Mouse (Mus musculus): Measurements from ENCODE around the gene Mib2. TPM values are rescaled to one million over a fixed set of nuclear protein-coding genes. Genes with fewer than 3 reads are reported as not detected.

The Mib2 gene
- 19.6 and 21.0 TPM in 2 replicates for polyA plus RNA-seq (2015; fragmentation: Nextera tagmentation; extraction: Ambion mirVana)

- H3K36me3 ChIP-seq (ENCODE audit: insufficient read depth, low read length) = 0 out of 2 replicates have a peak, but pooled peaks cover 3% of the 10 kb centered on the region
These were observed at the start of gene Mib2 for GRCm38 (mm10) chr4:155668689-155669597. Gene Mib2, minus strand, starts transcription at chr4:155669198.

DNA sequence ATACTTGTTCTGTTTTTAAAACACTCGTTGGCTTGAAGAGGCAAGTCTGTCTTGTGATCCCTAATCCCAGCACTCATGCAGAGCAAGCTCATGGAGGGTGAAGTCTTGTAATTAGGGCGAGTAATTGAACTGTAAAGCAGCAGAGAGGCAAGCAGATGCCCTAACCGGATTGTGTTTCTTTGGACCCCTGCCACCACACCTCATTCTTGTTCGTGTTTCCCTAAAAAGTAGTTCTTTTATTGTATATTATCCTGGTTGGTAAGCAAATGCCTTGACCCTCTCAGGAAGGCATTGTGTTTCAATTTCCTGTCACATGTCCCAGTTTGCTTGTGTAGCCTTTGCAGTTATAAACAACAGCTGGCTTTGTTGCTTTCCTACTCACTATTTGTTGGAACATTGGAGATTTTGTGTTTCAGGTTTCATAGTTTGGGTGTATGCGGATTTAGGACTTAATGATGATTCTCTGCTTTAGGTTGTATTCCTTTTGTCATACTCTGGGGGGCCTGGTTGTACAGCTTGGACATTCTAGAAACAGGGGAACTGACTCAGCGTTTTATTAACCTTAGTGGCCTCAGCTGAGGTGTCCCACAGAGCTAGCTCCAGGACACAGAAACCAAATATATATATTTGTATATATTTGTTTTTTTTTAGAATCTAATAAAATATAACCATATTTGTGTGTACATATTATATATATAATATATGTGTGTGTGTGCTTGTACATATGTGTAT lies 41.7 kb upstream of the Mib2 start:
- peaks cover 5% of the 10 kb centered on the region for H3K36me3 ChIP-seq (ENCODE audit: insufficient read depth, low read length)
- H3K27me3 ChIP-seq (ENCODE audit: insufficient read depth, low read length) = no peaks in the 10 kb centered on the region
- H3K9ac ChIP-seq (ENCODE audit: low read depth, low read length) = no peak overlapping the region
- no peak for TF ChIP-seq CTCF (IDR thresholded peaks at IDR 0.05; ENCODE audit: low read depth)
- 0 out of 2 replicates have a peak, but pooled peaks cover 5% of the 10 kb centered on the region for H3K4me1 ChIP-seq (replicated peaks; ENCODE audit: insufficient read depth, low read length)
- no peak overlapping the region for H3K4me2 ChIP-seq (ENCODE audit: low read length)
- no peak overlapping the region for H3K4me3 ChIP-seq (replicated peaks; ENCODE audit: low read depth, low read length)
- peak overlapping the region; percentile 52 for H3K27ac ChIP-seq
- H3K9me3 ChIP-seq (replicated peaks; ENCODE audit: low read length) = no peaks in the 10 kb centered on the region
- 44% methylated on average over 6 of the region's 6 CpGs for WGBS
- DNase-seq (ENCODE audit: low spot score) (peak; percentile 51), ATAC-seq (replicated peaks; ENCODE audit: low FRiP score, low read depth) (no peak)

More at GRCm38 (mm10) chr4:155668689-155669597, at the start of gene Mib2:
- Histone ChIP-seq H3K9me3 (replicated peaks; ENCODE audit: low read length) (no peaks in the 10 kb centered on the region), H3K4me2 (ENCODE audit: low read length) (peak within 1 kb of the TSS; percentile 82), H3K4me1 (replicated peaks; ENCODE audit: insufficient read depth, low read length) (peaks cover 5% of the 10 kb centered on the region), H3K27ac (peak within 1 kb of the TSS; percentile 77), H3K4me3 (replicated peaks; ENCODE audit: low read depth, low read length) (peak within 1 kb of the TSS; percentile 95), H3K27me3 (ENCODE audit: insufficient read depth, low read length) (no peaks in the 10 kb centered on the region), H3K9ac (ENCODE audit: low read depth, low read length) (peak within 1 kb of the TSS; percentile 87)
- peak; percentile 97 for ATAC-seq (replicated peaks; ENCODE audit: low FRiP score, low read depth)
- under 1% methylated on average over 70 of the region's 73 CpGs for WGBS
- DNase-seq (ENCODE audit: low spot score) = peak; percentile 99
- TF ChIP-seq CTCF (IDR thresholded peaks at IDR 0.05; ENCODE audit: low read depth) = no peak; the same call in 1 of the 2 replicates

DNA sequence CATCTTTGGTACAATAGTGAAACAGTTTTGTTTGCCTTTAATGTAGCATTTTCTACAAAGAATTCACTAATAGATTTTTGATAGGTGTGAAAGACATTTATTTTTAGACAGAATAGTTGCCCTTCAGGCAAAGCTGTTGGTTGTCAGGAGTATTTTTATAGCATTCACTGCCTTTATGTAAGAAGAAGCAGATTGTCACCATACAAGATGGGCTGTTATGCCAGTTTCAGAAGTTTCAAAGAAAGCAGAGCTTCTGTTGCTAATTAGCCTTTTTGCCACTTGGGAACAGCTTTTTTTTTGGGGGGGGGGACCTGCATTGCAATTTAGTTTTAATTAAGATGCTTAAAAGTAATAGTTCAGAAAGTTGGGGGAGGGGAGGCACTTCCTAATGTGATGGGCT lies 40.0 kb upstream of the Mib2 start:
- 0 out of 2 replicates have a peak overlapping the region, but pooled peaks have one; percentile 13 for H3K27ac ChIP-seq
- H3K9ac ChIP-seq (ENCODE audit: low read depth, low read length) = no peak overlapping the region
- no peaks in the 10 kb centered on the region for H3K9me3 ChIP-seq (replicated peaks; ENCODE audit: low read length)
- no peak overlapping the region for H3K4me3 ChIP-seq (replicated peaks; ENCODE audit: low read depth, low read length)
- H3K4me2 ChIP-seq (ENCODE audit: low read length) = no peak overlapping the region
- H3K36me3 ChIP-seq (ENCODE audit: insufficient read depth, low read length) = no peaks in the 10 kb centered on the region
- DNase-seq (ENCODE audit: low spot score) = no peak
- 0 out of 2 replicates have a peak, but pooled peaks cover 5% of the 10 kb centered on the region for H3K4me1 ChIP-seq (replicated peaks; ENCODE audit: insufficient read depth, low read length)
- no peaks in the 10 kb centered on the region for H3K27me3 ChIP-seq (ENCODE audit: insufficient read depth, low read length)
- no peak for ATAC-seq (replicated peaks; ENCODE audit: low FRiP score, low read depth)
- no peak for TF ChIP-seq CTCF (IDR thresholded peaks at IDR 0.05; ENCODE audit: low read depth)

- Histone ChIP-seq H3K4me2 (ENCODE audit: low read length) (no peak overlapping the region), H3K9ac (ENCODE audit: low read depth, low read length) (no peak overlapping the region), H3K4me3 (replicated peaks; ENCODE audit: low read depth, low read length) (no peak overlapping the region), H3K27me3 (ENCODE audit: insufficient read depth, low read length) (no peaks in the 10 kb centered on the region), H3K4me1 (replicated peaks; ENCODE audit: insufficient read depth, low read length) (0 out of 2 replicates have a peak, but pooled peaks cover 5% of the 10 kb centered on the region), H3K27ac (0 out of 2 replicates have a peak overlapping the region, but pooled peaks have one; percentile 13), H3K9me3 (replicated peaks; ENCODE audit: low read length) (no peaks in the 10 kb centered on the region), H3K36me3 (ENCODE audit: insufficient read depth, low read length) (no peaks in the 10 kb centered on the region)
- 73% methylated on average over 2 of the region's 2 CpGs for WGBS
- no peak for DNase-seq (ENCODE audit: low spot score)
- no peak for ATAC-seq (replicated peaks; ENCODE audit: low FRiP score, low read depth)
- no peak for TF ChIP-seq CTCF (IDR thresholded peaks at IDR 0.05; ENCODE audit: low read depth)
These were observed 39.6 kb upstream of the Mib2 start for GRCm38 (mm10) chr4:155708582-155708981.

- peak overlapping the region; percentile 98 for H3K27ac ChIP-seq
- DNase-seq (ENCODE audit: low spot score) (peak; percentile 31), ATAC-seq (replicated peaks; ENCODE audit: low FRiP score, low read depth) (peak; percentile 55; the same call in 1 of the 2 replicates)
- H3K9ac ChIP-seq (ENCODE audit: low read depth, low read length) = peak overlapping the region; percentile 94
- no peaks in the 10 kb centered on the region for H3K9me3 ChIP-seq (replicated peaks; ENCODE audit: low read length)
- H3K27me3 ChIP-seq (ENCODE audit: insufficient read depth, low read length) = no peaks in the 10 kb centered on the region
- 0 out of 2 replicates have a peak, but pooled peaks cover 5% of the 10 kb centered on the region for H3K4me1 ChIP-seq (replicated peaks; ENCODE audit: insufficient read depth, low read length)
- peak overlapping the region; percentile 95 for H3K4me3 ChIP-seq (replicated peaks; ENCODE audit: low read depth, low read length)
- H3K4me2 ChIP-seq (ENCODE audit: low read length) = peak overlapping the region; percentile 74
- under 1% methylated on average over 19 of the region's 19 CpGs for WGBS
- no peaks in the 10 kb centered on the region for H3K36me3 ChIP-seq (ENCODE audit: insufficient read depth, low read length)
- no peak for TF ChIP-seq CTCF (IDR thresholded peaks at IDR 0.05; ENCODE audit: low read depth)
These were observed 36.6 kb upstream of the Mib2 start for GRCm38 (mm10) chr4:155705592-155705929.

Measured in kidney, postnatal 0 days (tissue).